Mouse (Mus musculus) midbrain, embryonic 14.5 days (tissue): ENCODE measurements around the gene Doc2a. TPM values are rescaled to one million over a fixed set of nuclear protein-coding genes. Genes with fewer than 3 reads are reported as not detected.

Source experiments
- ATAC-seq: fragments of 200-750 bp; cut with Nextera tagmentation; 2 replicates; pipeline ENCODE4 v1.8.0; 2017; ENCODE audit warnings: moderate number of reproducible peaks, moderate library complexity; ENCODE audit not compliant: low FRiP score, low TSS enrichment
- DNase-seq: peaks from one replicate; pipeline ENCODE4 v3.0.0-alpha.2; 2015
- H3K27ac ChIP-seq: fragments of 300-500 bp; sonication (generic); replicated peaks from 2 replicates; pipeline ENCODE4 v1.5.1; 2014; ENCODE audit warnings: mild to moderate bottlenecking, low read depth, low read length, moderate library complexity
- H3K27me3 ChIP-seq: fragments of 300-500 bp; sonication (generic); 2 replicates; pipeline ENCODE4 v1.6.1; 2014; ENCODE audit warnings: low read length, control low read depth, mixed read lengths; ENCODE audit not compliant: control insufficient read depth, insufficient read depth
- H3K36me3 ChIP-seq: fragments of 300-500 bp; sonication (generic); 2 replicates; pipeline ENCODE4 v1.6.1; 2014; ENCODE audit warnings: low read length, control low read depth; ENCODE audit not compliant: control insufficient read depth, insufficient read depth
- H3K4me1 ChIP-seq: fragments of 300-500 bp; sonication (generic); 2 replicates; pipeline ENCODE4 v1.6.1; 2014; ENCODE audit warnings: mild to moderate bottlenecking, antibody characterized with exemption, low read length, control low read depth; ENCODE audit not compliant: control insufficient read depth, insufficient read depth
- H3K4me2 ChIP-seq: fragments of 300-500 bp; sonication (generic); 2 replicates; pipeline ENCODE4 v1.6.1; 2014; ENCODE audit warnings: mild to moderate bottlenecking, low read length, moderate library complexity
- H3K4me3 ChIP-seq: fragments of 300-500 bp; sonication (generic); replicated peaks from 2 replicates; pipeline ENCODE4 v1.5.1; 2014; ENCODE audit warnings: low read depth, low read length
- H3K9ac ChIP-seq: fragments of 300-500 bp; sonication (generic); replicated peaks from 2 replicates; pipeline ENCODE4 v1.6.1; 2014; ENCODE audit warnings: mild to moderate bottlenecking, low read length, moderate library complexity
- H3K9me3 ChIP-seq: fragments of 300-500 bp; sonication (generic); 2 replicates; pipeline ENCODE4 v1.6.1; 2016; ENCODE audit warnings: low read length, control low read depth, mixed read lengths; ENCODE audit not compliant: control insufficient read depth
- WGBS: fragments of 180-500 bp; shearing (Covaris S2); extraction: QIAGEN DNeasy Blood & Tissue Kit; methylation state at CpG from one replicate; pipeline ENCODE4 v1.1.7; 2014; 5-methylcytosine and 5-hydroxymethylcytosine counted together
- polyA plus RNA-seq: library from polyadenylated mRNA; unstranded; fragments of >200 nt; fragmentation: Nextera tagmentation; extraction: Ambion mirVana; gene quantifications from 2 replicates; pipeline ENCODE4 v1.2.1, GENCODE M21; 2014

Doc2a gene
- 9.7 and 15.3 TPM in 2 replicates for polyA plus RNA-seq

- H3K9ac ChIP-seq: peak within 1 kb of the TSS; percentile 55
- no peak for ATAC-seq
- DNase-seq: no peak
- peak within 1 kb of the TSS; percentile 93 for H3K4me2 ChIP-seq
- no peaks in the 10 kb centered on the region for H3K9me3 ChIP-seq
- H3K4me3 ChIP-seq: peak within 1 kb of the TSS; percentile 45
- H3K27ac ChIP-seq: 0 out of 2 replicates have a peak within 1 kb of the TSS, but pooled peaks have one; percentile 26
- WGBS: 28% methylated on average over 4 of the region's 4 CpGs
- H3K36me3 ChIP-seq: peaks cover 8% of the 10 kb centered on the region
- peaks cover 7% of the 10 kb centered on the region; the same call in 1 of the 2 replicates for H3K27me3 ChIP-seq
- H3K4me1 ChIP-seq: peaks cover 21% of the 10 kb centered on the region
These were observed at the start of gene Doc2a for GRCm38 (mm10) chr7:126847116-126847420. Doc2a (plus strand) TSS chr7:126847416.

DNA sequence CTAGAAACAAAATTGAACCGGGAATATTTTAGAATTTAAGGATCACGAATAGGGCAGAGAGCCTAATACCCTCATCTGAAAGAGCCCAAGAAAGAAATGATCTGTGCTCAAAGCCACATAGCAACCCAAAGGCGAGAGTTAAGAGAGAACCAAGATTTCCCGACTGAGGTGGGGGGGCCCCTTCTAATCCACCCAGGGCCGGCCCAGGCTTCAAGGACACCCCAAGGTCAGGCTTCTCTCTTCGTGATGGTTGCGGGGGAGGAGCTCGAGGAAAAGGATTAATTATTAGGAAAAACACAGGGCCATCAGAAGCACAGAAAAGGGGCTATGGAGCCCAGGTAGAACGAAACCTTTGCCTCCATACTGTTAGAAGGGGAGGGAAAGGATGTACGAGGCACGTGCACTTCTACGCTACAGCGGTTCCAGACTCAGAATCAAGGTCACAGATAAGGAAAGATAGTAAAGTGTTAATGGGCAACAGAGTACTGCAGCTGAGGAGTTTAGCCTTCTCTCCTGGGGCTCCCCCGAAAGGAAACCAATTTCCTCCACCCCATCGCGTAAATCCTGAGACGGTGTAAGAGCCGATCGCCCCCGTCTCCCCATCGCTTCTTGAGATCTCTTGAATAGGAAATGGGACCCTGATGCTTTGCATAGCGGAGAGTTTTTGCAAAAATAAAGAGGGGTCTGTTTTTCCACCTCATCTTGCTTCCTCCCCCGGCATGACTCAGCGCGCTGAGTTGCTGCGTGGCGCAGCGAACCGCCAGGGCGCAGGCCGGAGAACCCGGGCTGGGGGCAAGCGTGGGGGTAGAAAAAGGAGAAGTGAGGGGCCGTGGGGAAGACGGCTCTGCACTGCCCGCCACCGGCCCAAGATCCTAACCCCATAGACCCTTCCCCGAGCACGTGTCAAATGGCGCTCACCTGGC, 48.8 kb upstream of the Doc2a start:
- H3K9me3 ChIP-seq: no peaks in the 10 kb centered on the region
- H3K9ac ChIP-seq: peak overlapping the region; percentile 80
- H3K4me1 ChIP-seq: peaks cover 24% of the 10 kb centered on the region
- H3K4me3 ChIP-seq: peak overlapping the region; percentile 79
- WGBS: under 1% methylated on average over 40 of the region's 40 CpGs
- H3K4me2 ChIP-seq: peak overlapping the region; percentile 84
- DNase-seq: peak; percentile 22
- peaks cover 31% of the 10 kb centered on the region for H3K36me3 ChIP-seq
- H3K27me3 ChIP-seq: no peaks in the 10 kb centered on the region
- ATAC-seq: no peak
- H3K27ac ChIP-seq: peak overlapping the region; percentile 96

DNA sequence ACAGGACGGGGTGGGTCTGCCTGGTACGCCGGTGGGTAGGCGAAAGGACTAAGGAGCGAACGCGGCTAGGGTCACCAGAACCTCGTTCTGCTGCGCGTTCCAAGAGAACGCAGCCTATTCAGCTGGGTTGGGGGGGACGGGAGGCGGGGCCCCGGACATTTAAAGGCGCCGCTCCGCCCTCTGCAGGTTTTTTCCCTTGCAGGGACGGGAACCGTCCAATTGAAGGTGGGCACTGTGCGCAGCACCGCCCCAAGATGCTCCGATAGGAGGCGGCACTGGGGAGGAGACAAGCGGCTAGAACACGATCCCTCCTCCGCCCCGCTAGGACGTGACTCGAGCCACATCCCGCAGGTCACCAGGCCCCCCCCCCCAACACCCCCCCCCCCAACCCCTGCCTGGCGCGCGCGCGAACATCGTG, 48.2 kb upstream of the Doc2a start:
- H3K27me3 ChIP-seq: no peaks in the 10 kb centered on the region
- H3K9me3 ChIP-seq: no peaks in the 10 kb centered on the region
- WGBS: under 1% methylated on average over 30 of the region's 36 CpGs
- peaks cover 24% of the 10 kb centered on the region for H3K4me1 ChIP-seq
- H3K4me3 ChIP-seq: peak overlapping the region; percentile 79
- ATAC-seq: peak; percentile 94
- peak overlapping the region; percentile 84 for H3K4me2 ChIP-seq
- peak overlapping the region; percentile 96 for H3K27ac ChIP-seq
- H3K36me3 ChIP-seq: peaks cover 29% of the 10 kb centered on the region
- peak overlapping the region; percentile 80 for H3K9ac ChIP-seq
- DNase-seq: peak; percentile 97

- no peaks in the 10 kb centered on the region for H3K27me3 ChIP-seq
- peaks cover 24% of the 10 kb centered on the region for H3K4me1 ChIP-seq
- peak overlapping the region; percentile 84 for H3K4me2 ChIP-seq
- H3K27ac ChIP-seq: peak overlapping the region; percentile 96
- H3K9ac ChIP-seq: peak overlapping the region; percentile 72
- ATAC-seq: peak; percentile 92
- 1% methylated on average over 37 of the region's 38 CpGs for WGBS
- DNase-seq: peak; percentile 93
- H3K4me3 ChIP-seq: peak overlapping the region; percentile 79
- no peaks in the 10 kb centered on the region for H3K9me3 ChIP-seq
- peaks cover 24% of the 10 kb centered on the region for H3K36me3 ChIP-seq
These were observed 47.5 kb upstream of the Doc2a start for GRCm38 (mm10) chr7:126799468-126800268.

DNA sequence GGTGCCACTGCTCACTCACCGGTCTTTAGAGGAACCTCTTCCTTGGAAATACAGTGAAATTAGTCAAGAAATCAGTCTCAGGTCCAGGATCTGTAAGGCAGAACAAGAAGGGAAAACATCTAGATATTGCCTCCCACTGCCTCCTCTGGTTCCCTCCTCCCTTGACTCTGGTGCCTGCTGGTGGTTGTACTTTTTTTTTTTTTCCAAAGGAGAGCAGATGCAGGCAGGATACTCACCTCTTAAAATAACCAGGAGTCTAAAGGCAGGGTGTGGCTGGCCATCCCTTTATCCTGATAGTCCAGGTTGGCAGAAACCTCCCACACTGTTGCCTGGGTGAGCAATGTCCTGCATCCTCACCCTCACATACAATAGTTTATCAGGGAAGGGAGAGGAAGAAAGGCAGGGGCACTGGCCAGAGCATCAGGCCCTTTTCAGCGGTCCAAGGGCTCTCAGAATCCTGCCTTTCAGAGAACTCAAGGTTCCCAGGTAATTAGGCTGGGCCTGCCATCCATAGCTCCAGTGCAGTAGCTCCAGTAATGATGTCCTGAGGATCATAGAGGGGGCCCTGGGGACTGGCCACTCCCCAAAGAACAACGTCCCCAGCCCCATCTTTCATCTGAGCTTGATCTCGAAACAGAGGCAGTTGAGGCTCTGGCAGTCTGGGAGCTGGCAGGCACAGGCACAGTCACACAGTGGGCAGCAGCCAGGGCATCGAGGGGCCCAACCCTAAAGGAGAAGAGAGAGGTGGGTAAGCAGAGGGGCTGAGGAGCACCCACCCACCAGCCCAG, 46.8 kb upstream of the Doc2a start:
- no peaks in the 10 kb centered on the region for H3K9me3 ChIP-seq
- peaks cover 24% of the 10 kb centered on the region for H3K4me1 ChIP-seq
- no peak for DNase-seq
- WGBS: 53% methylated on average over 5 of the region's 5 CpGs
- no peak for ATAC-seq
- no peaks in the 10 kb centered on the region for H3K27me3 ChIP-seq
- peak overlapping the region; percentile 72 for H3K9ac ChIP-seq
- H3K36me3 ChIP-seq: peaks cover 17% of the 10 kb centered on the region
- peak overlapping the region; percentile 79 for H3K4me3 ChIP-seq
- H3K27ac ChIP-seq: peak overlapping the region; percentile 96
- peak overlapping the region; percentile 84 for H3K4me2 ChIP-seq

- H3K27ac ChIP-seq: no peak overlapping the region
- H3K9me3 ChIP-seq: no peaks in the 10 kb centered on the region
- no peak overlapping the region for H3K9ac ChIP-seq
- H3K27me3 ChIP-seq: no peaks in the 10 kb centered on the region
- ATAC-seq (no peak), DNase-seq (no peak)
- H3K4me3 ChIP-seq: no peak overlapping the region
- no peak overlapping the region for H3K4me2 ChIP-seq
- peaks cover 24% of the 10 kb centered on the region for H3K4me1 ChIP-seq
- peaks cover 11% of the 10 kb centered on the region for H3K36me3 ChIP-seq
- 97% methylated on average over 16 of the region's 16 CpGs for WGBS
These were observed 46.2 kb upstream of the Doc2a start for GRCm38 (mm10) chr7:126801057-126801422.

- H3K27ac ChIP-seq: no peak overlapping the region
- H3K9me3 ChIP-seq: no peaks in the 10 kb centered on the region
- WGBS: 93% methylated on average over 11 of the region's 11 CpGs
- no peak overlapping the region for H3K4me3 ChIP-seq
- peaks cover 18% of the 10 kb centered on the region for H3K4me1 ChIP-seq
- no peaks in the 10 kb centered on the region for H3K36me3 ChIP-seq
- no peak overlapping the region for H3K4me2 ChIP-seq
- ATAC-seq (no peak), DNase-seq (no peak)
- no peaks in the 10 kb centered on the region for H3K27me3 ChIP-seq
- no peak overlapping the region for H3K9ac ChIP-seq
These were observed 44.9 kb upstream of the Doc2a start for GRCm38 (mm10) chr7:126802134-126802889.

DNA sequence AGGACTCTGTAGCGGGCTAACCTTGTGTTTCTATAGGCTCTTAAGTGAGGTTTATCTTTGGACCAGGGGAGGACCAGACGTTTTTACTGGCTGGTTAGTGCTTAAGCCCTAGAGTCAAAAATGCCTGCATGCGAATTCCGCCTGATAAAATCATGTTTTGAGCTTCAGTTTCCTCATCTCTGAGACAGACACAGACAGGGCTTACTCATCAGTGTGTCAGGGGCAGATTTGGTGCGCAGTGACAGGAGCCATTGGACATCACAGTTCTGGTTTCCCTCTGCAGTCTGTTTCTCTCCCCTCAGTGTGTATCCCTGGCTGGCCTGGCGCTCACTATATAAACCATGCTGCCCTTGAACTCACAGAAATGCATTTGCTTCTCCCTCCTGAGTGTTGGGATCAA, 44.0 kb upstream of the Doc2a start:
- ATAC-seq (no peak), DNase-seq (no peak)
- peaks cover 14% of the 10 kb centered on the region for H3K4me1 ChIP-seq
- H3K4me2 ChIP-seq: no peak overlapping the region
- no peaks in the 10 kb centered on the region for H3K36me3 ChIP-seq
- no peak overlapping the region for H3K27ac ChIP-seq
- H3K9me3 ChIP-seq: no peaks in the 10 kb centered on the region
- H3K27me3 ChIP-seq: no peaks in the 10 kb centered on the region
- H3K9ac ChIP-seq: no peak overlapping the region
- H3K4me3 ChIP-seq: no peak overlapping the region
- 95% methylated on average over 6 of the region's 6 CpGs for WGBS
